Mouse (Mus musculus) liver, postnatal 0 days (tissue): ENCODE measurements around the gene Chadl. TPM values are rescaled to one million over a fixed set of nuclear protein-coding genes. Genes with fewer than 3 reads are reported as not detected.
"Not testable (repeated sequence)": the region's sequence is repeated elsewhere in the genome, so short reads cannot be mapped to it uniquely, and the experiment has no call there.

Source experiments
- ATAC-seq: fragments of 200-750 bp; cut with Nextera tagmentation; 2 replicates; pipeline ENCODE4 v1.8.0; 2017; ENCODE audit warnings: mild to moderate bottlenecking, moderate library complexity
- DNase-seq: peaks from one replicate; pipeline ENCODE4 v3.0.0-alpha.2; 2016
- H3K27ac ChIP-seq: fragments of 300-500 bp; sonication (generic); 2 replicates; pipeline ENCODE4 v1.5.1; 2014; ENCODE audit warnings: antibody characterized with exemption, moderate library complexity, mild to moderate bottlenecking, low read depth
- H3K27me3 ChIP-seq: fragments of 300-500 bp; sonication (generic); 2 replicates; pipeline ENCODE4 v1.6.1; 2014; ENCODE audit warnings: low read length, control low read depth, mixed read lengths; ENCODE audit not compliant: insufficient read depth
- H3K36me3 ChIP-seq: fragments of 300-500 bp; sonication (generic); replicated peaks from 2 replicates; pipeline ENCODE4 v1.6.1; 2014; ENCODE audit warnings: mild to moderate bottlenecking, control low read depth, low read length, moderate library complexity, mixed read lengths; ENCODE audit not compliant: insufficient read depth
- H3K4me1 ChIP-seq: fragments of 300-500 bp; sonication (generic); 2 replicates; pipeline ENCODE4 v1.6.1; 2014; ENCODE audit warnings: antibody characterized with exemption, mild to moderate bottlenecking, control low read depth; ENCODE audit not compliant: insufficient read depth
- H3K4me2 ChIP-seq: fragments of 300-500 bp; sonication (generic); 2 replicates; pipeline ENCODE4 v1.6.1; 2014; ENCODE audit warnings: low read depth, mild to moderate bottlenecking, low read length, moderate library complexity, mixed read lengths
- H3K4me3 ChIP-seq: fragments of 300-500 bp; sonication (generic); 2 replicates; pipeline ENCODE4 v1.5.1; 2014; ENCODE audit warnings: low read depth, low read length
- H3K9ac ChIP-seq: fragments of 300-500 bp; sonication (generic); replicated peaks from 2 replicates; pipeline ENCODE4 v1.6.1; 2014; ENCODE audit warnings: mild to moderate bottlenecking, moderate library complexity
- H3K9me3 ChIP-seq: fragments of 300-500 bp; sonication (generic); 2 replicates; pipeline ENCODE4 v1.6.1; 2016; ENCODE audit warnings: mild to moderate bottlenecking, control low read depth, low read length, mixed read lengths
- CTCF ChIP-seq: sonication (generic); IDR thresholded peaks from 2 replicates; pipeline ENCODE4 v1.5.1; 2016; ENCODE audit warnings: antibody characterized with exemption, low read depth
- EP300 ChIP-seq: IDR thresholded peaks from 2 replicates; pipeline ENCODE4 v1.6.1; 2016; ENCODE audit warnings: antibody characterized with exemption, low read depth, mild to moderate bottlenecking
- WGBS: fragments of 180-500 bp; shearing (Covaris S2); extraction: QIAGEN DNeasy Blood & Tissue Kit; methylation state at CpG from one replicate; pipeline ENCODE4 v1.1.7; 2014; ENCODE audit not compliant: insufficient replicate concordance; 5-methylcytosine and 5-hydroxymethylcytosine counted together
- polyA plus RNA-seq: library from polyadenylated mRNA; unstranded; fragments of >200 nt; fragmentation: Nextera tagmentation; extraction: Ambion mirVana; gene quantifications from 2 replicates; pipeline ENCODE4 v1.2.1, GENCODE M21; 2015

Chadl gene
- polyA plus RNA-seq, 1 experiment from 2014 or later = 1.4 TPM

GRCm38 (mm10) chr15:81703094-81703489 lies 6.0 kb upstream of the Chadl start:
- no peak for TF ChIP-seq CTCF
- Histone ChIP-seq H3K4me3 (no peak overlapping the region), H3K4me2 (no peak overlapping the region), H3K4me1 (0 out of 2 replicates have a peak, but pooled peaks cover 3% of the 10 kb centered on the region), H3K27me3 (no peaks in the 10 kb centered on the region), H3K9ac (no peak overlapping the region), H3K36me3 (peaks cover 40% of the 10 kb centered on the region), H3K9me3 (no peaks in the 10 kb centered on the region), H3K27ac (peak overlapping the region; percentile 24; the same call in 1 of the 2 replicates)
- no peak for DNase-seq
- 87% methylated on average over 3 of the region's 3 CpGs for WGBS
- ATAC-seq = no peak

DNA sequence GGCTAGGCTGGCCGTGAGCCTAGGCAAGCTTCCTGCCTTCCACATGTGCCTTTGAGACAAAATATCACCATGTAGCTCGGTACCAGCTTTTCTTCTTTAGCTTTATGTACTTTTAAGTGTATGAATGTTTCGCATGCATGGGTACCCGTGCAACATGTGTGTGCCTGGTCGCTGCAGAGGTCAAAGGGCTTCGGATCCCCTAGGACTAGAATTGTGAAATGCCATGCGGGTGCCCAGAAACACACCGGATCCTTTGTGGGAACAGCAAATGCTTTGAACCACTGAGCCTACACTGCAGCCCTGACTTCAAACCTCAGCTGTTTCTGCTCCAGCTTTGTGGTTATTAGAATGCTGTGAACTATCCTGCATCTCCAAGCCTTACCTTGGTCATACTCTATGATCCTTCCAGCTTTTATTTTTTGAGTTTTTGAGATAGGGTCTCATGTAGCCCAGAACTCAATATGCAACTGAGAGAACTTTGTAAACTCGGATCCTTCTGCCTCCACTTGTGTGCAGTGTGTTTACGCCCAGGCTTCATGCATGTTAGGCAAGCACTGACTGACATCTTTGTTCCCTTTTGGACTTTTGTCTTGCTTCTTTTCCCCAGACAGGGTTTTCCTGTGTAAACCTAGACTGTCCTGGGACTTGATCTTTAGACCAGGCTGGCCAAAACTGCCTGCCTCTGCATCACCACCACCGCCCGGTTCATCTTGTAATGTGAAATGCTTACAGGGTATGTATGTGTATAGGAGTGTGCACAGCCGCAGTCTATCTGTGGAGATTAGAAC lies 5.4 kb upstream of the Chadl start:
- H3K27ac ChIP-seq = 0 out of 2 replicates have a peak overlapping the region, but pooled peaks have one; percentile 11
- no peak for DNase-seq
- peak; percentile 25; the same call in 1 of the 2 replicates for ATAC-seq
- no peak overlapping the region for H3K9ac ChIP-seq
- H3K36me3 ChIP-seq = peaks cover 37% of the 10 kb centered on the region
- H3K4me3 ChIP-seq = no peak overlapping the region
- H3K4me1 ChIP-seq = 0 out of 2 replicates have a peak, but pooled peaks cover 3% of the 10 kb centered on the region
- 76% methylated on average over 13 of the region's 13 CpGs for WGBS
- no peaks in the 10 kb centered on the region for H3K9me3 ChIP-seq
- no peaks in the 10 kb centered on the region for H3K27me3 ChIP-seq
- H3K4me2 ChIP-seq = no peak overlapping the region
- TF ChIP-seq CTCF = no peak
- TF ChIP-seq EP300 = no peak

GRCm38 (mm10) chr15:81701350-81701749 lies 4.3 kb upstream of the Chadl start:
- not testable (repeated sequence) for H3K9me3 ChIP-seq, H3K4me1 ChIP-seq, DNase-seq, H3K27me3 ChIP-seq, H3K4me3 ChIP-seq, H3K4me2 ChIP-seq, H3K9ac ChIP-seq, ATAC-seq
- Histone ChIP-seq H3K36me3 (peaks cover 27% of the 10 kb centered on the region), H3K27ac (peak overlapping the region; percentile 80)
- WGBS = 81% methylated on average over 4 of the region's 4 CpGs
- peak; percentile 36 for TF ChIP-seq CTCF

- Histone ChIP-seq H3K27me3 (0 out of 2 replicates have a peak, but pooled peaks cover 2% of the 10 kb centered on the region), H3K36me3 (peaks cover 20% of the 10 kb centered on the region), H3K27ac (peak overlapping the region; percentile 80), H3K4me1 (0 out of 2 replicates have a peak, but pooled peaks cover 3% of the 10 kb centered on the region), H3K4me2 (no peak overlapping the region), H3K9ac (no peak overlapping the region), H3K4me3 (no peak overlapping the region), H3K9me3 (no peaks in the 10 kb centered on the region)
- ATAC-seq = peak; percentile 68
- peak; percentile 43 for TF ChIP-seq EP300
- no peak for TF ChIP-seq CTCF
- DNase-seq = peak; percentile 43
- WGBS = 50% methylated on average over 8 of the region's 8 CpGs
Measured at GRCm38 (mm10) chr15:81700601-81701000, 3.5 kb upstream of the Chadl start.

GRCm38 (mm10) chr15:81700161-81700560 lies 3.1 kb upstream of the Chadl start:
- H3K9ac ChIP-seq = no peak overlapping the region
- H3K9me3 ChIP-seq = no peaks in the 10 kb centered on the region
- no peak overlapping the region for H3K4me2 ChIP-seq
- WGBS = 69% methylated on average over 2 of the region's 2 CpGs
- no peak overlapping the region for H3K4me3 ChIP-seq
- H3K36me3 ChIP-seq = peaks cover 15% of the 10 kb centered on the region
- no peak for DNase-seq
- TF ChIP-seq CTCF (no peak), EP300 (no peak)
- peak overlapping the region; percentile 80 for H3K27ac ChIP-seq
- 0 out of 2 replicates have a peak, but pooled peaks cover 3% of the 10 kb centered on the region for H3K4me1 ChIP-seq
- H3K27me3 ChIP-seq = peaks cover 2% of the 10 kb centered on the region; the same call in 1 of the 2 replicates
- ATAC-seq = no peak

DNA sequence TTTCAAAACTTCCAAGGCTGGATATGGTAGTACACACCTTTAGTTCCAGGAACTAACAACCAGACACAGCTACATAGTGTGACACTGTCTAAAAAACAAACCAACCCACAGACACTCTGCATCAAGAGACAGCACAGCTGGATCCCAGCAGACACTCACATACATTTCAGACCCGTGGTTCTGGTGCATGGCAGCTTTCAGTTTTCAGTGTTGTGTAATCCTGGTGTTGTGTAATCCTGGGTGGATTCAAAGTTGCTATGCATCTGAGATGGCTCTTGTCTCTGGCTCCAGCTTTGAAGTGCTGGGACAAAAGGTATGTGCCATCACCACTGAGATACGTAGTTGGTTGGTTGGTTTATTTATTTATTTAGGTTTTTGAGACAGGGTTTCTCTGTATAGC lies 1.4 kb upstream of the Chadl start:
- H3K4me1 ChIP-seq = peaks cover 8% of the 10 kb centered on the region
- H3K9ac ChIP-seq = no peak overlapping the region
- ATAC-seq (no peak), DNase-seq (no peak)
- H3K4me3 ChIP-seq = no peak overlapping the region
- no peaks in the 10 kb centered on the region for H3K36me3 ChIP-seq
- peaks cover 16% of the 10 kb centered on the region for H3K27me3 ChIP-seq
- 30% methylated on average over 2 of the region's 2 CpGs for WGBS
- no peaks in the 10 kb centered on the region for H3K9me3 ChIP-seq
- no peak overlapping the region for H3K4me2 ChIP-seq
- H3K27ac ChIP-seq = no peak overlapping the region
- TF ChIP-seq CTCF = no peak
- no peak for TF ChIP-seq EP300
